Mouse (Mus musculus) liver, postnatal 0 days (tissue): ENCODE measurements around the gene Adgrl1.

ENCODE experiments used
- CTCF ChIP-seq: sonication (generic); IDR thresholded peaks from 2 replicates; pipeline ENCODE4 v1.5.1; 2016; ENCODE audit warnings: antibody characterized with exemption, low read depth
- EP300 ChIP-seq: IDR thresholded peaks from 2 replicates; pipeline ENCODE4 v1.6.1; 2016; ENCODE audit warnings: antibody characterized with exemption, low read depth, mild to moderate bottlenecking

GRCm38 (mm10) chr8:83990170-83990569, 90.3 kb downstream of the Adgrl1 start:
- TF ChIP-seq CTCF (no peak), EP300 (no peak)
